In genomic region chr12:84709842-84710439, GRCm38 (mm10) we compare ENCODE assay signal across 9 mouse cellular contexts. TPM values are rescaled to one million over a fixed set of nuclear protein-coding genes. Genes with fewer than 3 reads are reported as not detected.
A peak's percentile ranks its signal among the peaks of the same experiment; 100 is the strongest.
DNase-seq lines count a peak whose midpoint lies in the region; ATAC-seq and TF ChIP-seq lines count a peak whose summit lies in the region.
"Had no signal": no experiment of that assay in that cellular context is flagged by ENCODE, and none has a peak within 500 bp of the region (broad histone marks: within the 10 kb centered on the region; RNA-seq: fewer than 3 reads in every experiment).

No protein-coding gene starts in this region.

- TF ChIP-seq EP300 in liver, postnatal 0 days (IDR thresholded peaks at IDR 0.05; ENCODE audit: low read depth), result peak; percentile 69

- no peak overlapping the region for H3K9ac ChIP-seq in liver, postnatal 0 days (replicated peaks)
- no peak overlapping the region for H3K9ac ChIP-seq in hindbrain, embryonic 13.5 days

- H3K4me3 ChIP-seq in liver, postnatal 0 days (ENCODE audit: low read depth, low read length), result no peak overlapping the region
- H3K4me3 ChIP-seq in hindbrain, embryonic 13.5 days, result no peak overlapping the region
- H3K4me3 ChIP-seq: megakaryocyte, embryonic 14.5 days had no signal

- H3K27ac ChIP-seq in liver, postnatal 0 days (ENCODE audit: low read depth), result no peak overlapping the region
- H3K27ac ChIP-seq in hindbrain, embryonic 13.5 days, result no peak overlapping the region

- no peak for TF ChIP-seq CTCF in liver, postnatal 0 days (IDR thresholded peaks at IDR 0.05; ENCODE audit: low read depth)

- H3K27me3 ChIP-seq in liver, postnatal 0 days (ENCODE audit: insufficient read depth, low read length), result no peaks in the 10 kb centered on the region
- no peaks in the 10 kb centered on the region for H3K27me3 ChIP-seq in hindbrain, embryonic 13.5 days

- no peaks in the 10 kb centered on the region for H3K36me3 ChIP-seq in liver, postnatal 0 days (replicated peaks; ENCODE audit: insufficient read depth, low read length)
- no peaks in the 10 kb centered on the region for H3K36me3 ChIP-seq in hindbrain, embryonic 13.5 days

- ATAC-seq in liver, postnatal 0 days, result peak; percentile 85
- no peak for ATAC-seq in hindbrain, embryonic 13.5 days (ENCODE audit: low FRiP score)

- peak; percentile 24 for DNase-seq in embryo, embryonic 10 days (ENCODE audit: low spot score)
- no peak for DNase-seq in embryo, embryonic 9.5 days (ENCODE audit: extremely low spot score)
- DNase-seq in 3T3-L1 (ENCODE audit: low read depth, low spot score), result peak; percentile 62
- peak; percentile 69 for DNase-seq in c-Kit-positive CD71-positive TER-119-positive erythroid progenitor cells, embryonic 14.5 days (ENCODE audit: low spot score)
- DNase-seq in liver, postnatal 0 days, result peak; percentile 45
- DNase-seq in thymus, postnatal 25 days, result no peak
- DNase-seq in B cell, adult 2 months, result no peak

- H3K9me3 ChIP-seq in liver, postnatal 0 days (ENCODE audit: low read length), result no peaks in the 10 kb centered on the region
- no peaks in the 10 kb centered on the region for H3K9me3 ChIP-seq in hindbrain, embryonic 13.5 days
- H3K9me3 ChIP-seq: megakaryocyte, embryonic 14.5 days had no signal

- peak overlapping the region; percentile 36 for H3K4me2 ChIP-seq in liver, postnatal 0 days (ENCODE audit: low read depth, low read length)
- no peak overlapping the region for H3K4me2 ChIP-seq in hindbrain, embryonic 13.5 days

- 11% methylated on average over 13 of the region's 14 CpGs for WGBS in liver, postnatal 0 days (ENCODE audit: insufficient replicate concordance)
- whole genome bisulfite sequencing in hindbrain, embryonic 13.5 days, result 38% methylated on average over 14 of the region's 14 CpGs

- peaks cover 2% of the 10 kb centered on the region for H3K4me1 ChIP-seq in liver, postnatal 0 days (ENCODE audit: insufficient read depth)
- peaks cover 14% of the 10 kb centered on the region; the same call in 1 of the 2 replicates for H3K4me1 ChIP-seq in hindbrain, embryonic 13.5 days (replicated peaks)

RNA-seq across cellular contexts. Expression of gene Syndig1l, which starts 11.3 kb away (rescaled TPM):
- 0.04 TPM in 1 of 2 replicates, not detected in the other for polyA plus RNA-seq in liver, postnatal 0 days (2015; fragmentation: Nextera tagmentation; extraction: Ambion mirVana)
- polyA plus RNA-seq in hindbrain, embryonic 13.5 days (2015; fragmentation: Nextera tagmentation; extraction: Ambion mirVana), result 4.8 and 5.3 TPM in 2 replicates

Comparison
In these comparisons a context has a peak if more than half of its experiments do, and no peak if none do; other contexts are left out.
1. DNase-seq: peak in embryo, embryonic 10 days (single experiment), 3T3-L1 (single experiment), c-Kit-positive CD71-positive TER-119-positive erythroid progenitor cells, embryonic 14.5 days (single experiment) and liver, postnatal 0 days (single experiment); none in embryo, embryonic 9.5 days (single experiment), thymus, postnatal 25 days (single experiment) and B cell, adult 2 months (0 of 2).